Mouse (Mus musculus): ENCODE data around the gene Usp54. TPM values are rescaled to one million over a fixed set of nuclear protein-coding genes. Genes with fewer than 3 reads are reported as not detected.
A peak's percentile ranks its signal among the peaks of the same experiment; 100 is the strongest.

Usp54 gene
- polyA plus RNA-seq, 1 experiment = 17.6 TPM

DNA sequence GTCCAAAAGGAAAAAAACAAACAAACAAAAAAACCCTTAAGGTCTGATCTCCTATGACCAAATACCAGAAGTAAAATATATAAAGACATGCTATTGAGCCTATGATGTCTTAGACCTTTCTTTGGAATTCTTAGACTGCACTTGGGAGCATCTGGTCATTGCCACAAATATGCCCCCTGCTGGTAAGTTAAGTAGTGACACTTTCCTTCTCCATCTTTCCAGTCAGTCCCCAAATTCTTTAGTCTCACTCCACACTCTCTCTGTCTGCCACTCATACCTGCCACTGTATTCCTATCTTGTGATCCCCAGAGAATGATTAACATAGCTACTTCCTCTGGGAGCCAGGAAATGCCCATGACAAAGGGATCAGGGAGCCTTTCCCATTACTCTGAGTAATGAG is 17.5 kb upstream of the Usp54 start:
- Histone ChIP-seq H3K4me1 (ENCODE audit: control insufficient read depth, insufficient read depth, low read length) (no peaks in the 10 kb centered on the region), H3K4me3 (replicated peaks; ENCODE audit: extremely low read depth, low read depth, low read length) (no peak overlapping the region)
- TF ChIP-seq CTCF (IDR thresholded peaks at IDR 0.05; ENCODE audit: insufficient read depth, low read length) (peak; percentile 39; the same call in 1 of the 2 replicates), POLR2A (IDR thresholded peaks at IDR 0.05; ENCODE audit: borderline replicate concordance, extremely low read depth, low read depth, low read length) (no peak)
- DNase-seq = peak; percentile 23

DNA sequence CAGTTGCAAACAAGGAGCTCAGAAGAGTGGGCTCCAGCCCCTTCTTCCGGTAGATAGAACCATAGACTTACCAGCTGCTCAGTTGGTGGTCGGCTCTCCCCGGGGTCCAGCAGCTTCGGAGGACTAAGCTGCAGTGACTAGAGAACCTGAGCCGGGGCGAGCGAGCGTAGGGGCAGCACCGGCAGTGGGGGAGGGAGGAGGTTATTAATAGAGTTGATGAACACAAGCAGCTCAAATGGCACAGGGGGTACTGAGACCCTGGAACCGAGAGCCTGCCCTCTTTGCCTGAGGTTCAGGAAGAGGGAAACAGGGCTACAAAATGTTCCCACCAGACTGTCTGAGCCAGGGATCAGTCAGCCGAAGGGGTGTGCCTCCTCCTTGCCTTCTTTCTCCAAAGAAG is 15.5 kb upstream of the Usp54 start, which contains the start of gene Myoz1:
Gene Myoz1, minus strand, starts transcription at position 180 of the 400 bp plus-strand sequence.
- H3K4me3 ChIP-seq (replicated peaks; ENCODE audit: extremely low read depth, low read depth, low read length) = no peak within 1 kb of the TSS
- WGBS = 56% methylated on average over 11 of the region's 11 CpGs

DNA sequence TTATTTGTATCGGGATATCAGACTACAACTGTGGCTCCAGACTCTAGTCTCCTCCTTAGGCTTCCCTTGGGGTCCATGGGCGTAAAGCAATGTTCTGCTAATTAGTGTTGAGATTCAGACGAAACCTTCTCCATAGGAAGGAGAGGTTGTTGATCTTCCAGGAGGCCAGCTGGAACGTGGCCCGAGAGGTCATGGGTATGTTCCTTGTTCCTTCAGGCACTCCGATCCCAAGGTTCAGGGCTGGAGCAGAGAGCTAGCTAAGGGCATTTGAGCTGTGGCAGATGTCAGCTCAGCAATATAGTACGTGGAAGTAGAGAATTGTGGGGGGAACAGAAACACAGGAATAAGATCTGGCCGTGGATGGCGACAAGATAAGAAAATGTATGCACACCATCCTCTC is 14.9 kb upstream of the Usp54 start:
- TF ChIP-seq CTCF (IDR thresholded peaks at IDR 0.05; ENCODE audit: insufficient read depth, low read length) = no peak
- no peak for TF ChIP-seq POLR2A (IDR thresholded peaks at IDR 0.05; ENCODE audit: borderline replicate concordance, extremely low read depth, low read depth, low read length)
- DNase-seq = no peak
- H3K4me3 ChIP-seq (replicated peaks; ENCODE audit: extremely low read depth, low read depth, low read length) = no peak overlapping the region
- 75% methylated on average over 9 of the region's 9 CpGs for WGBS
- no peaks in the 10 kb centered on the region for H3K4me1 ChIP-seq (ENCODE audit: control insufficient read depth, insufficient read depth, low read length)

More for the DNA sequence above, 15.5 kb upstream of the Usp54 start, which contains the start of gene Myoz1:
- no peak for DNase-seq
- TF ChIP-seq CTCF (IDR thresholded peaks at IDR 0.05; ENCODE audit: insufficient read depth, low read length) (no peak), POLR2A (IDR thresholded peaks at IDR 0.05; ENCODE audit: borderline replicate concordance, extremely low read depth, low read depth, low read length) (no peak)
- no peaks in the 10 kb centered on the region for H3K4me1 ChIP-seq (ENCODE audit: control insufficient read depth, insufficient read depth, low read length)

DNA sequence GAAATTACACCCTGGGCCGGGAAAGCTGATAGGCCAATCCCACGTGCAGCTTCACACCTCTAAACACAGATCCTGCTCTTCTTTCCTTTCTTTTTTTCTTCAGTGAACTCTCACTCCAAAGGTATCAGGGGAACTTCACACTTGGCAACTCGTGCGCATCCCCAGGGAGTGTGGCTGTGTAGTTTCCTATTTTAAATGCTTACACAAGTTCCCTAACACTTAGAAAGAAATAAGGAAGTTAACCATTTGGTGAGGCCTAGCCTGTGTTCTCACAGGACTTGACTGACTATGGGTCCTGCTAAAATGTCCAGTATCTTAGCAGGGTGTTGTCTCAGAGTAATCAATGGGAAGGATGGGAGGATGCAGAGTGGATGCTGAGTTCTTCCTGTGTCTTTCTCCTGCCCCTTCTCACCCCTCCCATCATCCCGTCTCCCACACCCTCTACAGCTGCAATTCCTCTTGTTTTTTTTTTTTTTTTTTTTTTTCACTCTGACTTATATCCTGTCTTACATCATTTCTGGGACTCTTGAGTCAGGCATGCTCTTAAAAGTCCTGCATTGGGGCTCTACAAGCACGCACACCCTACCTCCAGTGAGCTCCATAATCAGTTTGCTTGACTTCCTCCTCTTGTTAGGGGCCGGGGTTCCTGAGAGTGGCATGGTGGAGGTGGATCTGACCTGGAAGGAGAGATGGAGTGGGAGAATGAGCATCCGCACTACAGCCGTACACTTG is 14.0 kb upstream of the Usp54 start:
- no peak for DNase-seq
- H3K4me1 ChIP-seq (ENCODE audit: control insufficient read depth, insufficient read depth, low read length) = no peaks in the 10 kb centered on the region
- 60% methylated on average over 9 of the region's 9 CpGs for WGBS
- no peak overlapping the region for H3K4me3 ChIP-seq (replicated peaks; ENCODE audit: extremely low read depth, low read depth, low read length)
- TF ChIP-seq POLR2A (IDR thresholded peaks at IDR 0.05; ENCODE audit: borderline replicate concordance, extremely low read depth, low read depth, low read length) = no peak
- no peak for TF ChIP-seq CTCF (IDR thresholded peaks at IDR 0.05; ENCODE audit: insufficient read depth, low read length)

DNA sequence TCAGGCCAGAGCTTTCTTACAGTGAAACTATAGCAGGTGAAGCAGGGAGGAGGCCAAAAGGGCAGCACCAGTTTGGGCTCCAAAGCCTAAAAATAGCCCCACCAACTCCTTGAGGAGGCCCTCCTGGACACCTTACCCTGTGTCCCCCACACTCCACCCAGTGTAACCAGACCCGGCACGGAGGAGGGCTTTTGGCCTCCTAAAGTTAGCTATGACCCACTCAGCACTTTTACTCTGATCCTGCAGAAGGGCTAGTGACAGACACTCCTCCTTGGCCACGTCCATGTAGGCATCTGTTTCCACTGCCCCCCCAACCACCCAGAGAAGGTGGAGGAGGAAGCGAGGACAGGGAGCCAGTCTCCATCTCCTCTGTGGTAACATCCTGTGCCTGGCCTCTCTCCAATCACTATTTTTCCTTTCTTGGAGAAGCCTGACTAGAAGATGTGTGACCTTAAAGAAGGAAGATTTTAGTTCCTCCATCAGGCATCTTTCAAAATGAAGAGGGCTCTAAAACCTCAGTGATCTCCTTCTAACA is 10.9 kb upstream of the Usp54 start:
- no peak for DNase-seq
- WGBS = 57% methylated on average over 4 of the region's 4 CpGs
- no peak overlapping the region for H3K4me3 ChIP-seq (replicated peaks; ENCODE audit: extremely low read depth, low read depth, low read length)
- H3K4me1 ChIP-seq (ENCODE audit: control insufficient read depth, insufficient read depth, low read length) = no peaks in the 10 kb centered on the region
- TF ChIP-seq POLR2A (IDR thresholded peaks at IDR 0.05; ENCODE audit: borderline replicate concordance, extremely low read depth, low read depth, low read length) (no peak), CTCF (IDR thresholded peaks at IDR 0.05; ENCODE audit: insufficient read depth, low read length) (no peak)

DNA sequence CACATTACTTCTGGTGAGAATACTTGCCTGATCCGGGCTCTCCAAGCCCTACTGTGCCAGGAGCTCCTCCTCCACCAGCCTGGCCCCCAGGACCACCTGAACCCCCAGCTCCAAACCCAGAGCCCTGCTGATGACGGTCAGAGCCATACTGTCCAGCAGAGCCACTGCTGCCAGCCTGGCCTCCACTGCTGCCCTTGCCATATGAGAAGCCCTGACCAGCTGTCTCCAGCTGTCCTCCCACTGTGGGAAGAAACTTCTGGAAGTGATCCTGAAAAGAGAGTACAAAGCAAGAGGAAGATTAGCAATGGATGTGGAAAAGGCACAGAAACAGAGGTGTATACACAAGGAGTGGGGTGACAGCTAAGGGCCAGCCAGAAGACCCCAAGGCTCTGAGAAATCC is 10.1 kb upstream of the Usp54 start:
- no peak overlapping the region for H3K4me3 ChIP-seq (replicated peaks; ENCODE audit: extremely low read depth, low read depth, low read length)
- no peaks in the 10 kb centered on the region for H3K4me1 ChIP-seq (ENCODE audit: control insufficient read depth, insufficient read depth, low read length)
- no peak for DNase-seq
- no peak for TF ChIP-seq POLR2A (IDR thresholded peaks at IDR 0.05; ENCODE audit: borderline replicate concordance, extremely low read depth, low read depth, low read length)
- TF ChIP-seq CTCF (IDR thresholded peaks at IDR 0.05; ENCODE audit: insufficient read depth, low read length) = no peak
- 75% methylated on average over 2 of the region's 2 CpGs for WGBS

DNA sequence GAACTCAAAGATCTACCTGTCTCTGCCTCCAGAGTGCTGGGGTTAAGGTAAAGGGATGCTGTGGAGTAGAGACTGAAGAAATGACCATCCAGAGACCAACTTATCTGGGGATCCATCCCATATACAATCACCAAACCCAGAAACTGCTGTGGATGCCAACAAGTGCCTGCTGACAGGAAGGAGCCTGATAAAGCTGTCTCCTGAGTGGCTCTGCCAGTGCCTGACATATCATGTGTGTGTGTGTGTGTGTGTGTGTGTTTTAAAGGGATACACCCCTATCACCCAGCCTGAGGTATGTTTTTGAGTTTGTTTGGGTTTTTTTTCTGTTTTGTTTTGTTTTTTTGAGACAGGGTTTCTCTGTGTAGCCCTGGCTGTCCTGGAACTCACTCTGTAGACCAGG is 5.5 kb upstream of the Usp54 start:
- no peak overlapping the region for H3K4me3 ChIP-seq (replicated peaks; ENCODE audit: extremely low read depth, low read depth, low read length)
- TF ChIP-seq CTCF (IDR thresholded peaks at IDR 0.05; ENCODE audit: insufficient read depth, low read length) (no peak), POLR2A (IDR thresholded peaks at IDR 0.05; ENCODE audit: borderline replicate concordance, extremely low read depth, low read depth, low read length) (no peak)
- DNase-seq = no peak
- H3K4me1 ChIP-seq (ENCODE audit: control insufficient read depth, insufficient read depth, low read length) = peaks cover 5% of the 10 kb centered on the region; the same call in 1 of the 2 replicates

DNA sequence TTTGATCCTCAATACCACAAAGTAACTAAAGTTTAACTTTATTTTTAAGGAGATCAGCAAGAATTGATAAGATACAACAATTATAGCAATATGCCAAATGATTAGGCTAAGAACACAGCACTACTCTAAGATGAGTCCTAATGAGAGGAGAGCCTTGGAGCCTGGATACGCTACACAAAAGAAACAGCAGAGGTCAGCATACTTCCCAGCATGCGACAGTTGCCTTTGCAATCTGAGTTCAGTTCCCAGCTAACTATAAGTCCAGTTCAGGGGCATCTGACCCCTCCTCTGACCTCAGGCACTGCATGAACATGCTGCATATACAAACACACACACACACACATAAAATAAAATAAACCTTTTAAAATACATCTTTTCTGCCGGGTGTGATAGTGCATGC is 4.7 kb upstream of the Usp54 start:
- Histone ChIP-seq H3K4me1 (ENCODE audit: control insufficient read depth, insufficient read depth, low read length) (peaks cover 5% of the 10 kb centered on the region; the same call in 1 of the 2 replicates), H3K4me3 (replicated peaks; ENCODE audit: extremely low read depth, low read depth, low read length) (no peak overlapping the region)
- 33% methylated on average over 3 of the region's 3 CpGs for WGBS
- TF ChIP-seq CTCF (IDR thresholded peaks at IDR 0.05; ENCODE audit: insufficient read depth, low read length) = no peak
- no peak for TF ChIP-seq POLR2A (IDR thresholded peaks at IDR 0.05; ENCODE audit: borderline replicate concordance, extremely low read depth, low read depth, low read length)
- DNase-seq = no peak

DNA sequence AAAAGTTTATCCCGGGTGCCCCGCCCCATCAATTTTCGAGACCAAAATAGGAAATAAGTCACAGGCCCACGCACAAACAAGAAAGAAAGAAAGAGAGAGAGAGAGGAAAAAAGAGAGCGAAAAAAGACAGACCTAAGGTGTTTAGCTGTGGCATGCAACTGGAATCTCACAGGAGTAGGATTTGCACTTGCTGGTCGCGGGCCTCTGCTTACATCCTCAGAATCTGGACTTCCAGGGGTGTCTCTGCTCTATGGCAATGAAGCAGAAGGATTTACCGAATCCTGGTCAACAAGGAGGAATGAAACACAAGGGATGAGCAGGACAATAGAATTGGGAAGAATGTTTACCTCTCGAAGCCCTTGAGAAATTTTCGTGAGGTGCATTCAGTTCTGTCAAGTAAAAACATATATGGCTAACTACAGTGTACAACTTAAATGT is 594 bp upstream of the Usp54 start:
- H3K4me1 ChIP-seq (ENCODE audit: control insufficient read depth, insufficient read depth, low read length) = peaks cover 7% of the 10 kb centered on the region
- no peak for DNase-seq
- TF ChIP-seq CTCF (IDR thresholded peaks at IDR 0.05; ENCODE audit: insufficient read depth, low read length) (no peak), POLR2A (IDR thresholded peaks at IDR 0.05; ENCODE audit: borderline replicate concordance, extremely low read depth, low read depth, low read length) (no peak)
- peak overlapping the region; percentile 95 for H3K4me3 ChIP-seq (replicated peaks; ENCODE audit: extremely low read depth, low read depth, low read length)
- WGBS = 13% methylated on average over 10 of the region's 10 CpGs
